In genomic region chr12:27575629-27576028, GRCm38 (mm10) we compare ENCODE assay signal across 13 mouse cellular contexts.
DNase-seq lines count a peak whose midpoint lies in the region; ATAC-seq and TF ChIP-seq lines count a peak whose summit lies in the region.
"Had no signal": no experiment of that assay in that cellular context is flagged by ENCODE, and none has a peak within 500 bp of the region (broad histone marks: within the 10 kb centered on the region; RNA-seq: fewer than 3 reads in every experiment).

No protein-coding gene starts in this region.

- no peak for TF ChIP-seq CTCF in lung, postnatal 0 days (IDR thresholded peaks at IDR 0.05)

- H3K4me2 ChIP-seq in embryonic facial prominence, embryonic 14.5 days (ENCODE audit: low read depth, low read length), result no peak overlapping the region
- H3K4me2 ChIP-seq in hindbrain, embryonic 15.5 days, result no peak overlapping the region
- H3K4me2 ChIP-seq in midbrain, embryonic 15.5 days, result no peak overlapping the region
- H3K4me2 ChIP-seq in lung, postnatal 0 days (replicated peaks; ENCODE audit: low read depth, low read length), result no peak overlapping the region
- H3K4me2 ChIP-seq: embryonic facial prominence, embryonic 12.5 days had no signal

- peak; percentile 15; the same call in 1 of the 2 replicates for ATAC-seq in embryonic facial prominence, embryonic 14.5 days (ENCODE audit: low read depth)
- ATAC-seq in hindbrain, embryonic 15.5 days (ENCODE audit: low FRiP score, low read depth), result 0 out of 2 replicates have a peak, but pooled peaks have one; percentile 38
- peak; percentile 45; the same call in 1 of the 2 replicates for ATAC-seq in midbrain, embryonic 15.5 days (replicated peaks)
- ATAC-seq in lung, postnatal 0 days, result no peak

- WGBS in embryonic facial prominence, embryonic 14.5 days, result 53% methylated on average over 7 of the region's 7 CpGs
- WGBS in hindbrain, embryonic 15.5 days, result 21% methylated on average over 7 of the region's 7 CpGs
- 12% methylated on average over 7 of the region's 7 CpGs for WGBS in midbrain, embryonic 15.5 days
- 74% methylated on average over 7 of the region's 7 CpGs for WGBS in lung, postnatal 0 days

- no peaks in the 10 kb centered on the region for H3K27me3 ChIP-seq in embryonic facial prominence, embryonic 14.5 days (replicated peaks; ENCODE audit: control insufficient read depth, insufficient read depth, low read length)
- H3K27me3 ChIP-seq in hindbrain, embryonic 15.5 days, result no peaks in the 10 kb centered on the region
- H3K27me3 ChIP-seq in midbrain, embryonic 15.5 days (replicated peaks), result no peaks in the 10 kb centered on the region
- H3K27me3 ChIP-seq in lung, postnatal 0 days (replicated peaks; ENCODE audit: insufficient read depth, low read length), result no peaks in the 10 kb centered on the region
- H3K27me3 ChIP-seq: embryonic facial prominence, embryonic 12.5 days had no signal

- H3K9me3 ChIP-seq in embryonic facial prominence, embryonic 14.5 days (ENCODE audit: control insufficient read depth, low read length), result no peaks in the 10 kb centered on the region
- H3K9me3 ChIP-seq in hindbrain, embryonic 15.5 days, result no peaks in the 10 kb centered on the region
- no peaks in the 10 kb centered on the region for H3K9me3 ChIP-seq in midbrain, embryonic 15.5 days
- no peaks in the 10 kb centered on the region for H3K9me3 ChIP-seq in lung, postnatal 0 days (ENCODE audit: low read length)
- H3K9me3 ChIP-seq: embryonic facial prominence, embryonic 12.5 days had no signal

- no peaks in the 10 kb centered on the region for H3K36me3 ChIP-seq in embryonic facial prominence, embryonic 14.5 days (ENCODE audit: control insufficient read depth, insufficient read depth, low read length)
- H3K36me3 ChIP-seq in hindbrain, embryonic 15.5 days, result no peaks in the 10 kb centered on the region
- no peaks in the 10 kb centered on the region for H3K36me3 ChIP-seq in midbrain, embryonic 15.5 days (replicated peaks)
- no peaks in the 10 kb centered on the region for H3K36me3 ChIP-seq in lung, postnatal 0 days (ENCODE audit: insufficient read depth, low read length)
- H3K36me3 ChIP-seq: embryonic facial prominence, embryonic 12.5 days had no signal

- H3K9ac ChIP-seq in embryonic facial prominence, embryonic 14.5 days (ENCODE audit: low read depth, low read length), result no peak overlapping the region
- no peak overlapping the region for H3K9ac ChIP-seq in hindbrain, embryonic 15.5 days
- no peak overlapping the region for H3K9ac ChIP-seq in midbrain, embryonic 15.5 days
- H3K9ac ChIP-seq in lung, postnatal 0 days (replicated peaks; ENCODE audit: low read depth), result no peak overlapping the region
- H3K9ac ChIP-seq: embryonic facial prominence, embryonic 12.5 days had no signal

- no peak overlapping the region for H3K4me3 ChIP-seq in embryonic facial prominence, embryonic 14.5 days (ENCODE audit: low read depth, low read length)
- no peak overlapping the region for H3K4me3 ChIP-seq in hindbrain, embryonic 15.5 days
- no peak overlapping the region for H3K4me3 ChIP-seq in midbrain, embryonic 15.5 days
- no peak overlapping the region for H3K4me3 ChIP-seq in lung, postnatal 0 days (ENCODE audit: low read depth, low read length)
- H3K4me3 ChIP-seq: embryonic facial prominence, embryonic 12.5 days had no signal

- H3K27ac ChIP-seq in embryonic facial prominence, embryonic 14.5 days (replicated peaks; ENCODE audit: low read depth, low read length), result no peak overlapping the region
- H3K27ac ChIP-seq in hindbrain, embryonic 15.5 days (replicated peaks), result no peak overlapping the region
- peak overlapping the region; percentile 51 for H3K27ac ChIP-seq in midbrain, embryonic 15.5 days
- no peak overlapping the region for H3K27ac ChIP-seq in lung, postnatal 0 days (ENCODE audit: low read length)
- H3K27ac ChIP-seq: embryonic facial prominence, embryonic 12.5 days had no signal

- H3K4me1 ChIP-seq in embryonic facial prominence, embryonic 14.5 days (ENCODE audit: control insufficient read depth, insufficient read depth, low read length), result no peaks in the 10 kb centered on the region
- peaks cover 9% of the 10 kb centered on the region for H3K4me1 ChIP-seq in hindbrain, embryonic 15.5 days (replicated peaks)
- H3K4me1 ChIP-seq in midbrain, embryonic 15.5 days, result peaks cover 12% of the 10 kb centered on the region
- H3K4me1 ChIP-seq in lung, postnatal 0 days (ENCODE audit: insufficient read depth, low read depth, low read length), result no peaks in the 10 kb centered on the region
- H3K4me1 ChIP-seq: embryonic facial prominence, embryonic 12.5 days had no signal

- TF ChIP-seq EP300 in lung, postnatal 0 days (IDR thresholded peaks at IDR 0.05), result no peak

- DNase-seq in brain, adult 2 months (ENCODE audit: low read depth, low spot score), result peak; percentile 53
- peak; percentile 47 for DNase-seq in embryonic facial prominence, embryonic 14.5 days (ENCODE audit: low spot score)
- DNase-seq in lung, postnatal 0 days (ENCODE audit: low spot score), result no peak
- no peak for DNase-seq in urinary bladder, adult 2 months (ENCODE audit: low spot score)
- DNase-seq in heart, adult 11 months, result no peak
- DNase-seq in cerebellum, postnatal 25 days, result no peak
- DNase-seq: gastrocnemius, postnatal 14 days; heart, postnatal 10 days; kidney, postnatal 10 days; lung, postnatal 14 days had no signal

Comparison
In these comparisons a context has a peak if more than half of its experiments do, and no peak if none do; other contexts are left out.
1. DNase-seq: peak in brain, adult 2 months (single experiment) and embryonic facial prominence, embryonic 14.5 days (single experiment); none in lung, postnatal 0 days (single experiment), urinary bladder, adult 2 months (single experiment), heart, adult 11 months (single experiment) and cerebellum, postnatal 25 days (0 of 2).